29 mouse cellular contexts compared by ENCODE assay signal in the genomic region with DNA sequence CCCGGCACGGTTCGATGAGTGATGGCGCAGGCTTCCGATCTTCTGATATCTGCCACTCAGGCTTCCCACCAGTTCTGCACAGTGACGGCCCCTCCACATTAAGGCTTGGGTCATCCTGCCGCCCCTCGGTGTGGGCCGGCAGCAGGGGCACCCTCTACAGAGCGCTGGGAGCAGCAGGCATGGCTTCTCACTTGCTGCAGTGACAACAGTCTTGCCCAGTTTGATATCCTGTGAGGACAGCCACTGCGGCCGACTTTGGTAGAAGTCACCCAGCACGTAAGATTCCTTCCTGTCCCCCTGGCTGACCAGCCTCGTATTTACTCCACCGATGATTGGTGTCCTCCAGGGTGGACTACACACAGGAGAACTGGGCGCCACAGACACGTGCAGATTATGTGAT.
"Had no signal": no experiment of that assay in that cellular context is flagged by ENCODE, and none has a peak within 500 bp of the region (broad histone marks: within the 10 kb centered on the region; RNA-seq: fewer than 3 reads in every experiment).

No protein-coding gene starts in this region.

- H3K9me3 ChIP-seq: heart, embryonic 12.5 days; heart, embryonic 13.5 days; heart, embryonic 15.5 days; hindbrain, embryonic 10.5 days; hindbrain, embryonic 12.5 days; hindbrain, embryonic 13.5 days; hindbrain, embryonic 15.5 days; intestine, embryonic 15.5 days; kidney, embryonic 15.5 days had no signal

- H3K27me3 ChIP-seq: heart, embryonic 12.5 days; heart, embryonic 13.5 days; heart, embryonic 15.5 days; hindbrain, embryonic 12.5 days; hindbrain, embryonic 13.5 days; hindbrain, embryonic 15.5 days; intestine, embryonic 15.5 days; kidney, embryonic 15.5 days had no signal

- H3K27ac ChIP-seq: heart, embryonic 13.5 days; heart, embryonic 15.5 days; hindbrain, embryonic 10.5 days; hindbrain, embryonic 12.5 days; hindbrain, embryonic 13.5 days; hindbrain, embryonic 14.5 days; hindbrain, embryonic 15.5 days; hindbrain, postnatal 0 days; intestine, embryonic 15.5 days; kidney, embryonic 15.5 days; kidney, postnatal 0 days; layer of hippocampus, adult 2 months; left cerebral cortex, adult 2 months had no signal

- H3K4me3 ChIP-seq: heart, embryonic 12.5 days; heart, embryonic 13.5 days; heart, embryonic 15.5 days; hindbrain, embryonic 10.5 days; hindbrain, embryonic 12.5 days; hindbrain, embryonic 13.5 days; hindbrain, embryonic 15.5 days; intestine, embryonic 15.5 days; kidney, embryonic 15.5 days; layer of hippocampus, adult 2 months; left cerebral cortex, adult 2 months had no signal

- DNase-seq: heart, postnatal 10 days; heart, postnatal 36 days; heart, postnatal 4 days; kidney, adult 11 months; kidney, adult 18-20 months; kidney, adult 2 months; kidney, adult 8-10 months; kidney, adult 9 months; kidney, postnatal 10 days; kidney, postnatal 14 days; kidney, postnatal 25 days; kidney, postnatal 36 days; kidney, postnatal 4 days; layer of hippocampus, adult 9-11 months; layer of hippocampus, postnatal 36 days had no signal

- H3K4me1 ChIP-seq: heart, embryonic 12.5 days; heart, embryonic 15.5 days; hindbrain, embryonic 10.5 days; hindbrain, embryonic 12.5 days; hindbrain, embryonic 13.5 days; hindbrain, embryonic 15.5 days; kidney, embryonic 15.5 days had no signal
